ENCODE assay signal across 14 mouse cellular contexts in genomic region chr11:76287301-76287700, GRCm38 (mm10). TPM values are rescaled to one million over a fixed set of nuclear protein-coding genes. Genes with fewer than 3 reads are reported as not detected.
DNase-seq lines count a peak whose midpoint lies in the region; ATAC-seq and TF ChIP-seq lines count a peak whose summit lies in the region.
"Had no signal": no experiment of that assay in that cellular context is flagged by ENCODE, and none has a peak within 500 bp of the region (broad histone marks: within the 10 kb centered on the region; RNA-seq: fewer than 3 reads in every experiment).

No protein-coding gene starts in this region.

- 0 out of 2 replicates have a peak, but pooled peaks have one; percentile 30 for ATAC-seq in midbrain, embryonic 11.5 days (ENCODE audit: low FRiP score)
- ATAC-seq in midbrain, embryonic 13.5 days, result no peak
- no peak for ATAC-seq in embryonic facial prominence, embryonic 12.5 days (ENCODE audit: insufficient number of reproducible peaks, insufficient read depth, low FRiP score, low TSS enrichment)
- ATAC-seq: forebrain, embryonic 16.5 days had no signal

- no peak for TF ChIP-seq POLR2A in myocyte (IDR thresholded peaks at IDR 0.05; ENCODE audit: insufficient read length, low read depth)

- no peaks in the 10 kb centered on the region for H3K9me3 ChIP-seq in midbrain, embryonic 11.5 days (ENCODE audit: control insufficient read depth, low read length)
- no peaks in the 10 kb centered on the region for H3K9me3 ChIP-seq in midbrain, embryonic 13.5 days
- H3K9me3 ChIP-seq in embryonic facial prominence, embryonic 12.5 days, result no peaks in the 10 kb centered on the region

- H3K9ac ChIP-seq in midbrain, embryonic 11.5 days (ENCODE audit: low read length), result no peak overlapping the region
- H3K9ac ChIP-seq in midbrain, embryonic 13.5 days (replicated peaks), result no peak overlapping the region
- no peak overlapping the region for H3K9ac ChIP-seq in embryonic facial prominence, embryonic 12.5 days

- DNase-seq in midbrain, embryonic 11.5 days (ENCODE audit: low spot score, missing footprints), result no peak
- peak; percentile 95 for DNase-seq in ES-CJ7 (ENCODE audit: low read depth, low spot score)
- no peak for DNase-seq in cerebellum, adult 8-10 months
- no peak for DNase-seq in yolk sac, embryonic 10.5 days (ENCODE audit: low spot score)
- DNase-seq: adrenal gland, postnatal 10 days; cerebellum, adult 18-20 months; gastrocnemius, postnatal 14 days; kidney, adult 2 months; thymus, postnatal 4 days had no signal

- H3K4me1 ChIP-seq in midbrain, embryonic 11.5 days (ENCODE audit: control insufficient read depth, insufficient read depth, low read length), result peaks cover 33% of the 10 kb centered on the region
- peaks cover 51% of the 10 kb centered on the region for H3K4me1 ChIP-seq in midbrain, embryonic 13.5 days (replicated peaks)
- H3K4me1 ChIP-seq in embryonic facial prominence, embryonic 12.5 days, result peaks cover 69% of the 10 kb centered on the region

- WGBS in midbrain, embryonic 11.5 days, result 43% methylated on average over 10 of the region's 10 CpGs
- 40% methylated on average over 10 of the region's 10 CpGs for WGBS in midbrain, embryonic 13.5 days
- 44% methylated on average over 10 of the region's 10 CpGs for WGBS in embryonic facial prominence, embryonic 12.5 days

- no peak overlapping the region for H3K4me2 ChIP-seq in midbrain, embryonic 11.5 days
- no peak overlapping the region for H3K4me2 ChIP-seq in midbrain, embryonic 13.5 days (replicated peaks)
- no peak overlapping the region for H3K4me2 ChIP-seq in embryonic facial prominence, embryonic 12.5 days (replicated peaks)
- H3K4me2 ChIP-seq in myocyte (ENCODE audit: low read depth), result peak overlapping the region; percentile 79

- H3K4me3 ChIP-seq in midbrain, embryonic 11.5 days (ENCODE audit: low read depth, low read length), result no peak overlapping the region
- no peak overlapping the region for H3K4me3 ChIP-seq in midbrain, embryonic 13.5 days (replicated peaks)
- no peak overlapping the region for H3K4me3 ChIP-seq in embryonic facial prominence, embryonic 12.5 days
- no peak overlapping the region for H3K4me3 ChIP-seq in myocyte
- H3K4me3 ChIP-seq: erythroblast, embryonic 14.5 days had no signal

- H3K27me3 ChIP-seq in midbrain, embryonic 11.5 days (ENCODE audit: control insufficient read depth, insufficient read depth, low read length), result no peaks in the 10 kb centered on the region
- no peaks in the 10 kb centered on the region for H3K27me3 ChIP-seq in midbrain, embryonic 13.5 days
- no peaks in the 10 kb centered on the region for H3K27me3 ChIP-seq in embryonic facial prominence, embryonic 12.5 days
- H3K27me3 ChIP-seq in myocyte (ENCODE audit: control insufficient read depth, insufficient read depth, insufficient read length), result no peaks in the 10 kb centered on the region

- no peaks in the 10 kb centered on the region for H3K36me3 ChIP-seq in midbrain, embryonic 11.5 days (ENCODE audit: control insufficient read depth, insufficient read depth, low read length)
- H3K36me3 ChIP-seq in midbrain, embryonic 13.5 days, result no peaks in the 10 kb centered on the region
- no peaks in the 10 kb centered on the region for H3K36me3 ChIP-seq in embryonic facial prominence, embryonic 12.5 days
- H3K36me3 ChIP-seq in myocyte (ENCODE audit: control insufficient read depth, insufficient read depth), result no peaks in the 10 kb centered on the region

- no peak overlapping the region for H3K27ac ChIP-seq in midbrain, embryonic 11.5 days (ENCODE audit: low read depth, low read length)
- H3K27ac ChIP-seq in midbrain, embryonic 13.5 days, result no peak overlapping the region
- peak overlapping the region; percentile 63; the same call in 1 of the 2 replicates for H3K27ac ChIP-seq in embryonic facial prominence, embryonic 12.5 days

- peaks cover 52% of the 10 kb centered on the region for H3K79me2 ChIP-seq in myocyte (ENCODE audit: control insufficient read depth, insufficient read depth)

- no peak overlapping the region for H3ac ChIP-seq in myocyte (ENCODE audit: control insufficient read depth, insufficient read length)

TF ChIP-seq in myocyte, 11 proteins besides CTCF, POLR2A, EP300 and RAD21:
- TF ChIP-seq REST (IDR thresholded peaks at IDR 0.05; ENCODE audit: insufficient read depth, insufficient read length), result no peak
- TF ChIP-seq USF1 (IDR thresholded peaks at IDR 0.05; ENCODE audit: low read depth), result no peak
- no peak for TF ChIP-seq POLR2AphosphoS2 (IDR thresholded peaks at IDR 0.05; ENCODE audit: insufficient read length, low read depth)
- no peak for TF ChIP-seq E2F4 (IDR thresholded peaks at IDR 0.05; ENCODE audit: insufficient read depth)
- TF ChIP-seq SRF (IDR thresholded peaks at IDR 0.05; ENCODE audit: control insufficient read depth, insufficient read length, low read depth), result no peak
- peak in 1 of 3 experiments; percentile 32 for TF ChIP-seq MYOD1 (IDR thresholded peaks at IDR 0.05; ENCODE audit: control insufficient read depth in 1 of 3, insufficient read length in 2 of 3, low read depth in 2 of 3)
- TF ChIP-seq MAX (IDR thresholded peaks at IDR 0.05; ENCODE audit: low read depth), result no peak
- TF ChIP-seq CEBPB (IDR thresholded peaks at IDR 0.05; ENCODE audit: insufficient read depth, poor library complexity, severe bottlenecking), result no peak

RNA-seq across cellular contexts. Expression of gene Glod4, which starts 43.8 kb away (rescaled TPM):
- polyA plus RNA-seq in midbrain, embryonic 11.5 days (2014; fragmentation: Nextera tagmentation; extraction: Ambion mirVana), result 131 and 138 TPM in 2 replicates
- polyA plus RNA-seq in midbrain, embryonic 13.5 days (2015; fragmentation: Nextera tagmentation; extraction: Ambion mirVana), result 128 TPM in 2 replicates
- 121 and 126 TPM in 2 replicates for polyA plus RNA-seq in embryonic facial prominence, embryonic 12.5 days (2016; fragmentation: Nextera tagmentation; extraction: Ambion mirVana)
- polyA plus RNA-seq in myocyte (2012; fragmentation: generic; extraction: Trizol), result 55.2 TPM

RNA-seq across cellular contexts. Expression of gene Mrm3, which starts 43.8 kb away (rescaled TPM):
- polyA plus RNA-seq in midbrain, embryonic 11.5 days (2014; fragmentation: Nextera tagmentation; extraction: Ambion mirVana), result 19.5 and 20.1 TPM in 2 replicates
- polyA plus RNA-seq in midbrain, embryonic 13.5 days (2015; fragmentation: Nextera tagmentation; extraction: Ambion mirVana), result 18.6 and 19.0 TPM in 2 replicates
- polyA plus RNA-seq in embryonic facial prominence, embryonic 12.5 days (2016; fragmentation: Nextera tagmentation; extraction: Ambion mirVana), result 26.3 and 27.6 TPM in 2 replicates
- 17.8 TPM for polyA plus RNA-seq in myocyte (2012; fragmentation: generic; extraction: Trizol)
